Mouse (Mus musculus) heart, postnatal 0 days (tissue): ENCODE measurements around the gene Tomm34. TPM values are rescaled to one million over a fixed set of nuclear protein-coding genes. Genes with fewer than 3 reads are reported as not detected.

Experiments
- ATAC-seq: fragments of 200-750 bp; cut with Nextera tagmentation; 2 replicates; pipeline ENCODE4 v1.8.0; 2017; ENCODE audit warnings: low read depth, moderate number of reproducible peaks, moderate library complexity; ENCODE audit not compliant: insufficient read depth
- DNase-seq: peaks from one replicate; pipeline ENCODE4 v3.0.0-alpha.2; 2016; ENCODE audit warnings: low spot score
- H3K27ac ChIP-seq: fragments of 300-500 bp; sonication (generic); 2 replicates; pipeline ENCODE4 v1.5.1; 2014; ENCODE audit warnings: low read depth, mild to moderate bottlenecking
- H3K27me3 ChIP-seq: fragments of 300-500 bp; sonication (generic); 2 replicates; pipeline ENCODE4 v1.6.1; 2014; ENCODE audit warnings: low read length, mixed read lengths; ENCODE audit not compliant: control insufficient read depth, insufficient read depth
- H3K36me3 ChIP-seq: fragments of 300-500 bp; sonication (generic); replicated peaks from 2 replicates; pipeline ENCODE4 v1.6.1; 2014; ENCODE audit warnings: low read length, mixed read lengths; ENCODE audit not compliant: control insufficient read depth, insufficient read depth
- H3K4me1 ChIP-seq: fragments of 300-500 bp; sonication (generic); 2 replicates; pipeline ENCODE4 v1.6.1; 2014; ENCODE audit warnings: antibody characterized with exemption; ENCODE audit not compliant: control insufficient read depth, insufficient read depth
- H3K4me2 ChIP-seq: fragments of 300-500 bp; sonication (generic); 2 replicates; pipeline ENCODE4 v1.6.1; 2014; ENCODE audit warnings: low read depth, mild to moderate bottlenecking, low read length, moderate library complexity
- H3K4me3 ChIP-seq: fragments of 300-500 bp; sonication (generic); 2 replicates; pipeline ENCODE4 v1.5.1; 2014; ENCODE audit warnings: low read depth, low read length
- H3K9ac ChIP-seq: fragments of 300-500 bp; sonication (generic); replicated peaks from 2 replicates; pipeline ENCODE4 v1.6.1; 2014; ENCODE audit warnings: low read depth, low read length, mixed read lengths
- H3K9me3 ChIP-seq: fragments of 300-500 bp; sonication (generic); replicated peaks from 2 replicates; pipeline ENCODE4 v1.6.1; 2016; ENCODE audit warnings: low read length; ENCODE audit not compliant: control insufficient read depth
- CTCF ChIP-seq: IDR thresholded peaks from 2 replicates; pipeline ENCODE4 v1.5.1; 2016; ENCODE audit warnings: antibody characterized with exemption, control low read depth, low read depth
- EP300 ChIP-seq: IDR thresholded peaks from 2 replicates; pipeline ENCODE4 v1.6.1; 2016; ENCODE audit warnings: antibody characterized with exemption, low read depth
- WGBS: fragments of 180-500 bp; shearing (Covaris S2); extraction: QIAGEN DNeasy Blood & Tissue Kit; methylation state at CpG from one replicate; pipeline ENCODE4 v1.1.7; 2014; 5-methylcytosine and 5-hydroxymethylcytosine counted together
- polyA plus RNA-seq: library from polyadenylated mRNA; unstranded; fragments of >200 nt; fragmentation: Nextera tagmentation; extraction: Ambion mirVana; gene quantifications from 2 replicates; pipeline ENCODE4 v1.2.1, GENCODE M21; 2015
- total RNA-seq: library from RNA; depleted of rRNA; stranded (reverse); fragments of >200 nt; gene quantifications from 2 replicates; pipeline ENCODE4 v1.2.3, GENCODE M21; 2014; ENCODE audit warnings: low replicate concordance; rRNA removed

The Tomm34 gene
- total RNA-seq: 46.6 and 58.8 TPM in 2 replicates
- 34.8 and 35.1 TPM in 2 replicates for polyA plus RNA-seq

DNA sequence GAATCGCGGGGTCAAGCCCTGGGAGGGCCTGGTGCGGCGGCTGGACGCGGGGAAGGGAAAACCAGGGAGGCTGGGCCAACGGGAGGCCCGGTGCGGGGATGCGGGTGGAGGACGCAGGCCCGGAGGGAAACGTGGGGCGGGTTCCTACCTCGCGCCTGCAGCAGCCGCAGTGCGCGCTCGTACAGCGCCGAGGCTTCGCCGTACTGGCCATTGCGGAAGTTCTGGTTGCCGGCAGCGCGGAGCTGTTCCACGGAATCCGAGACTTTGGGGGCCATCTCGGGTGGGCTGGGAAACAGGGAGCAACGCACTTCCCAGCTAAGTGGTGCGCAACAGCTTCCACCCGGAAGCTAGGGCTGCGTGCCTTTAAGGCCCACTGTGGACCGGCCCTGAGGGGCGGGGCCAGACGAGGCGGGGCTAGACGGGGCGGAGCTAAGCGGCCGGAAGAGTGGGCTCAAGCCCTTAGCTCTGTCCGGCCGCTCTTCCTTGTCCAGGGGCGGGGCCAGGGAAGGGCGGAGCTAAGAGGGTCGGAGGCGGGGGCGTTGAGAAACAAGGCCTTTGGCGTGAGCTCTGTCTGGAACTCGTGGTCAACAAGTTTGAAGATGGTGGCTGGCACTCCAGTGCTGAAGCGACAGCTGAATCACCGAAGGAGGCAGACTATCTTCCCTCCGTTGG lies at the start of gene Tomm34:
Tomm34 (minus strand) TSS at position 405 of the 672 bp plus-strand sequence.
- Histone ChIP-seq H3K9me3 (no peaks in the 10 kb centered on the region), H3K36me3 (peaks cover 5% of the 10 kb centered on the region), H3K4me1 (peaks cover 15% of the 10 kb centered on the region), H3K4me3 (peak within 1 kb of the TSS; percentile 88), H3K27ac (peak within 1 kb of the TSS; percentile 85), H3K27me3 (no peaks in the 10 kb centered on the region), H3K9ac (peak within 1 kb of the TSS; percentile 91), H3K4me2 (peak within 1 kb of the TSS; percentile 95)
- DNase-seq (peak; percentile 94), ATAC-seq (peak; percentile 97)
- WGBS: under 1% methylated on average over 55 of the region's 55 CpGs
- no peak for TF ChIP-seq CTCF
- no peak for TF ChIP-seq EP300

DNA sequence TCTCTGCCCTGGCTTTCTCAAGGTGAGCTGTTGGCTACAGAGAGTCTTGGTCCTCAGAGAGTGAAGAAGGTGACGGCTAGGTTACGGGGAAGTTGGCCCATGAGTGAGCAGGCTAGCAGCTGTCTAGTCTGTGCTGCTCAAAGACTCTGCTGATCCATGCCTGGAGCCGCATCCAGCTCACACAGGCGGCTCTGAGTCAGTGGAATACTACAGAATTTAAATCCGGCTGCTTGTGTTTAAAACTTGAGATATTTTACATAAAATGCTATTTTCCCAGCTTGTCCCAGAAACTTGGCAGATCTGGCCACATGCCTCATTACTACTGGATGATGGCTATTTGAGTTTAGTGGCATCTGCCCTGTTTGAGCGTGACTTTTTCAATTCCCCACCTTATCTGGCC lies 48.5 kb upstream of the Tomm34 start:
- Histone ChIP-seq H3K9ac (no peak overlapping the region), H3K36me3 (peaks cover 35% of the 10 kb centered on the region), H3K27ac (no peak overlapping the region), H3K27me3 (no peaks in the 10 kb centered on the region), H3K4me2 (no peak overlapping the region), H3K4me1 (no peaks in the 10 kb centered on the region), H3K9me3 (no peaks in the 10 kb centered on the region), H3K4me3 (no peak overlapping the region)
- DNase-seq (no peak), ATAC-seq (no peak)
- WGBS: 92% methylated on average over 6 of the region's 6 CpGs
- no peak for TF ChIP-seq CTCF
- TF ChIP-seq EP300: no peak

DNA sequence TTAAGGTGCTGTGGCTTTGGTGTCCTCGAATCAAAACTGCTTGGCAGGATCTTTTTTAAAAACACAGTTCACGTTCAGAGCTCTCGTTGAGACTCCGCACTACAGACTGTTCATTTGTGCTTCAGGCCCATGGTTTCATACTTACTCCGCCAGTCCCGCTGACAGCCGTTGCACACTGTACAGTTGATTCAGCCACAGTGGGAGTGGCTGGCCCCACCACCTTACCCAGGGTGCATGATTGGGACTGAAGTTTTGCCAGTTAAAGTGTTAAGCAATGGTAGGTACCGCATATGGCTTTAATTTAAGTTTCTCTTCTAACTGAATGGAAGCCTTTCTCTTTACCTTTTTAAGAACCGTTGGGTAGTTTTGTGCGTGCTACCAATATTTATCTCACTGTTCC lies 44.6 kb upstream of the Tomm34 start:
- no peak for DNase-seq
- Histone ChIP-seq H3K36me3 (peaks cover 29% of the 10 kb centered on the region), H3K4me1 (no peaks in the 10 kb centered on the region), H3K9me3 (no peaks in the 10 kb centered on the region), H3K9ac (no peak overlapping the region), H3K27me3 (no peaks in the 10 kb centered on the region), H3K4me3 (no peak overlapping the region), H3K4me2 (no peak overlapping the region), H3K27ac (no peak overlapping the region)
- TF ChIP-seq EP300 (no peak), CTCF (no peak)
- ATAC-seq: no peak
- WGBS: 84% methylated on average over 10 of the region's 10 CpGs

DNA sequence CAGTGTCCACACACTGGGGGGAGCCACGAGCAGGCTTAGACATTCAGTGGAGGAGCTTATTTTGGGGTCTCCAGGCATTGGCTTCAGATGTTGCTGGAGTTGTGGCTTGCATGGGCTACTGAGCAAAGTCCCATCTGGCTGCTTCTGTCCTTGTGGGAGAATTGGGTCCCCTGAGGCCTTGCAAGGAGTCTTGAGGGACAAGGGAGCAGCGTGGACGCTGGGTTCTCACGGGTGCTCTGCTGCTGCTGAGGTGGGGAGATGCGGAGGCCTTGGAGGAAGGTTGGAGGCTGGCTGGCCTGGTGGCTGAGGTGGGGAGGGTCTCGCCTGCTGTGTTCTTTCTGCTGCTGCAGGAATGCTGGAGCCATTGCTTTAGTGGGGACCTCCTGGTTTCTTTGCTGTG lies 43.1 kb upstream of the Tomm34 start:
- TF ChIP-seq CTCF (no peak), EP300 (no peak)
- DNase-seq: no peak

DNA sequence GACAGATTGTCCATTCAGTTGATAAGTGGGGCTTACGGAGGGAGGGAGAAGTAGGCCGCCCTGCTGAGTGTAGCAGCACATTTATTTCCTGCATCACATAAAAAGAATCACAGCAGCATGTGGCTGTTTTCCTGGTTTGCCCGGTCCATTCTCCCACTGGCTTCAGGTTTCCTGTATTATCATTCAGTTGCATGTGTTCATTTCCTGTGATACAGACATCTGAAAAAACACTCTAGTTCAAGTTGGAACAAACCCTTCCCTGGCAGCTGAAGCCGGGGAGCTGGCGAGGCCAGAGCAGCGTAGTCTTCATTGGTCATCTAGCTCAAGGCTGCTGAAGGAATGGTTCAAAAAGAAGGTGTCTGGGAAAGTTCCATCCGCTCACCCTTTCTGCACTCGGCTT lies 40.6 kb upstream of the Tomm34 start:
- peak; percentile 44; the same call in 1 of the 2 replicates for ATAC-seq
- peak; percentile 57 for DNase-seq
- TF ChIP-seq EP300 (no peak), CTCF (no peak)

More for the DNA sequence above, 43.1 kb upstream of the Tomm34 start:
- peak overlapping the region; percentile 3; the same call in 1 of the 2 replicates for H3K27ac ChIP-seq
- 91% methylated on average over 6 of the region's 6 CpGs for WGBS
- no peak for ATAC-seq
- H3K36me3 ChIP-seq: peaks cover 15% of the 10 kb centered on the region
- H3K27me3 ChIP-seq: no peaks in the 10 kb centered on the region
- H3K9ac ChIP-seq: no peak overlapping the region
- H3K9me3 ChIP-seq: no peaks in the 10 kb centered on the region
- no peaks in the 10 kb centered on the region for H3K4me1 ChIP-seq
- H3K4me3 ChIP-seq: no peak overlapping the region
- H3K4me2 ChIP-seq: no peak overlapping the region

DNA sequence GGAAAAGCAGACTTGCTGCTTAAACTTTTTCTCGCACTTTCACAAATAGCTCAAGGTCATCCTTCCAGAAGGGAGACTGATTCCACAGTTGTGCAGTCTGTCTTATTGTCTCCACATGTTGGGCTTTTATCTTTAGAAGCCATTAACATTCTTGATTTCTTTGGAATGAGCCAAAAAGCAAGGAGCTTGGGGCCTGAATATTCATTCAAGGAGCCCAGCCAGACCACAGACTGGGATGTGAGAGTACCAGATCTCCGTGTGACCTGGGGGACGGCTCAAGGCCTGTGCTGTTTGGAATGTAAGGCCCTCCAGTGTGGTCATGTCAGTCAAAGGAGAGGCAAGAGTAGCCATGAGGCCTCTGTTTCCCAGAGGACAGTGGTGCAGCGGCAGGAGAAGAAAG lies 37.5 kb upstream of the Tomm34 start:
- Histone ChIP-seq H3K9me3 (no peaks in the 10 kb centered on the region), H3K27ac (no peak overlapping the region; the same call in 1 of the 2 replicates), H3K9ac (no peak overlapping the region), H3K4me3 (no peak overlapping the region), H3K36me3 (peaks cover 12% of the 10 kb centered on the region; the same call in 1 of the 2 replicates), H3K27me3 (no peaks in the 10 kb centered on the region), H3K4me1 (0 out of 2 replicates have a peak, but pooled peaks cover 6% of the 10 kb centered on the region), H3K4me2 (no peak overlapping the region)
- no peak for TF ChIP-seq EP300
- no peak for TF ChIP-seq CTCF
- no peak for DNase-seq
- no peak for ATAC-seq
- 33% methylated on average over 4 of the region's 4 CpGs for WGBS

More for the DNA sequence above, 40.6 kb upstream of the Tomm34 start:
- Histone ChIP-seq H3K27me3 (no peaks in the 10 kb centered on the region), H3K4me3 (no peak overlapping the region), H3K27ac (no peak overlapping the region), H3K4me2 (no peak overlapping the region), H3K9me3 (no peaks in the 10 kb centered on the region), H3K36me3 (0 out of 2 replicates have a peak, but pooled peaks cover 7% of the 10 kb centered on the region), H3K9ac (no peak overlapping the region), H3K4me1 (0 out of 2 replicates have a peak, but pooled peaks cover 6% of the 10 kb centered on the region)
- WGBS: 70% methylated on average over 8 of the region's 8 CpGs
